Mouse (Mus musculus) Muller cell, postnatal 12 days (primary cell): ENCODE results near the gene Nab1.

Experiments
- DNase-seq: peaks from one replicate; pipeline ENCODE4 v3.0.0-alpha.2; 2015; ENCODE audit errors: inconsistent ontology term

The Nab1 gene

GRCm38 (mm10) chr1:52470811-52471489 is 29.5 kb downstream of the Nab1 start:
- DNase-seq, result peak; percentile 34

- DNase-seq, result no peak
These were observed 30.2 kb downstream of the Nab1 start for GRCm38 (mm10) chr1:52470326-52470725.

- DNase-seq, result no peak
These were observed 33.9 kb downstream of the Nab1 start for GRCm38 (mm10) chr1:52466518-52467120.

GRCm38 (mm10) chr1:52465830-52466229 is 34.6 kb downstream of the Nab1 start:
- DNase-seq, result no peak

DNA sequence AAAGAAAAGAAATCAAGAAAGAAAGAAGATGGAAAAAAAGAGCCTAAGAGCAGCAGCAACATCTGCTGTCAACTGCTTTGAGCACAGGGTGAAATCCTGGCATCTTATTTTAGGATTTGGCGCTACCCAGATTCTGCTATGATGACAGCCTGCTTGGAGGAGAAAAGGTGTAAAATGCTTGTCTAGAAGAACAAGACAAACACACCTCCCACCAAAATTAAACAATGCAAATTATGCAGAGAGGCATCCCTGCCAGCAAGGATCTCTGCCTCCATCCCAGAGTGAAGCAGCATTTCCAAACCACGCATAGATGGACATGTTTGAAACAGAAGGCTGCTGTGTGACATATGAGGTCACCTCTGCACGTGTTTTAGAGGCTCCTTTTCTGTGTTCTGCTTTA is 35.2 kb downstream of the Nab1 start:
- no peak for DNase-seq

DNA sequence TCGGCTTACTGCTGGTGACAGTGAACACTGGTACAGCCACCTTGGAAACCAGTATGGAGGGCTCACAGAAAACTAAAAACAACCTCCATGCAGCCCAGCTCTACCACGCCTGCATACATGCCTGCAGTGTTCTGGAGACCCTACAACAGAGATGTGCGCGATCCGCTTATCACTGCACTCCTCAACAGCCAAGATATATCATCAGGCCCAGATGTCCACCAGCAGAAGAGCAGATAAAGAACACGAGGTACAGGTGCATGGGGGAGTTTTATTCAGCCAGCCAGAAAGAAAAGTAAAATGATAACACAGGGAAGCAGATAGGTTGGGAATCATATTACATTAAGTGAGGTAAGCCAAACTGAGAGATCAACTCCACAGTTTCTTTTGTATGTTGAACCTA is 37.2 kb downstream of the Nab1 start:
- no peak for DNase-seq

- no peak for DNase-seq
These were observed 43.9 kb downstream of the Nab1 start for GRCm38 (mm10) chr1:52456571-52456970.

- no peak for DNase-seq
These were observed 45.9 kb downstream of the Nab1 start for GRCm38 (mm10) chr1:52454509-52455001.

DNA sequence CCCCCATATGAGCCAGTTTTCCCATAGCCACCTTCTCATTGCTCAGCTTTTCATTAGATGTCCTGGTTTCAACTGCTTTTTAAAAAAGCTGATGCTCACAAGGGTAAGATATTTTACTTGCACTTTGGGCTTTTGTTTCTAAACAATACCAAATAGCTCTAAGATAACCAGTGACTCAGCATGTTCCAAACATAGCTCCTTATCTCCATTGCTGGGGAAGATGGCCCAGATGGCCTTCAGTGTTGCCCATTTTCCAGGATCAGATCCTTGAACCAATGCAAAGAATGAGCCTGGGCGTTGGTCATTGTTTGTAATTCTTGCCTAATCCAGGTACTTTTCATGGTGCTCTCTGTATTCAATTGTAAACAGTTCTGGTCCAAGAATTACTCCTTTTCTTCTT is 49.1 kb downstream of the Nab1 start:
- DNase-seq, result no peak

GRCm38 (mm10) chr1:52435856-52436255 is 64.6 kb downstream of the Nab1 start:
- DNase-seq, result no peak

DNA sequence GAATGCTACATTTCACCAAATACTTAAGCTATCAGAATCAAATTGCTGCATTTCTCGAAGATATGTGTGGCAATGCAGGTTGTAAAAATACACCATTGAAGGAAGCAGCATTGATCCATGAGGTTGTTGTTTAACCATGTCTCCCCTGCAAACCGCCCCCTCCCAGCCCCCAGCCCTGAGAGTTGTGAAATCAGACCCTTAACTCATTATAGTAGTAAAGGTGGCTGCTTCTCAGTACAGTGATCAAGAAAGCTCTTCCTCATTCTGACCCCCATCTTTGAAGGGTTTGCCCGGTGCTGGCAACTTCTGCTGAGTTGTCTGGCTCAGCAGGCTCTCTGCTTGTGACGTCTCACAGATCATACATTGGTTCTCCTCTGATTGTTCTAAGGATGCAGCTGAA is 66.4 kb downstream of the Nab1 start:
- DNase-seq, result no peak

- no peak for DNase-seq
These were observed 68.7 kb downstream of the Nab1 start for GRCm38 (mm10) chr1:52431806-52432205.

- no peak for DNase-seq
These were observed 69.9 kb downstream of the Nab1 start for GRCm38 (mm10) chr1:52430606-52431005.

- peak; percentile 32 for DNase-seq
These were observed 70.4 kb downstream of the Nab1 start for GRCm38 (mm10) chr1:52430116-52430515.

GRCm38 (mm10) chr1:52427841-52428464 is 72.5 kb downstream of the Nab1 start:
- DNase-seq, result no peak

DNA sequence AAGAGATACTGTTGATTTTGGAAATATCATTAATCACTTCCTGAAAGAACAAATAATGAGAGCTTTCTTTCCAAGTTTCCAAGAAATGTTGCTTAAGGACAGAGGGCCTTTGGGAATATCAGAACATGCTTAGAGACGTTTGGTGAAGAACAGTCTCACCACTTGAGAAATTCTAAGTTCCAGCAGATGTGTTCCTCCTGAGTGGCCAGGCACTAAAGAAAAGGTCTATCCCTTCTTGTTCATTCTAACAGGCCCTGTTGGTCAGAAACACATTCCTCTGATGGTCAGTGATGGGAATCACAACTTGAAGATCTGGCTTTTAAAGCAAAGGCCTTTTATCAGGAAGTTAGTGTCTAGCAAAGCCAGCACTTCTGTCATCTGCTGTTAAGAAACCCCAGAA is 76.6 kb downstream of the Nab1 start:
- DNase-seq, result no peak

DNA sequence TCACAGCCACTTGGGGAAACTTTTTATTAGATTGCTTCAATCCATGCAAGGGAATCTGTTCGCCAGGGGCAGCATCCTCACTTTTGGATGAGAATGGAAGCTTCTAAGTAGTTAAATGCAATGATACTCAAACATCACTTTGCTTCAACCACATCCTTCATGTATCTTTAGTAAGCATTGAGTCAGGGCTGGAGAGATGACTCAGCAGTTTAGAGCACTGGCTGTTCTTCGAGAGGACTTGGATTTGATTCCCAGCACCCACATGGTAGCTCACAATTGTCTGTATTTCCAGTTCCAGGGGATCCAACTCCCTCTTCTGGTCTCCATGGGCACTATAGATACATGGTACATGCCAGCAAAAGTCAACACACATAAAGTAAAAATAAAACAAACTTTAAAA is 77.4 kb downstream of the Nab1 start:
- no peak for DNase-seq

DNA sequence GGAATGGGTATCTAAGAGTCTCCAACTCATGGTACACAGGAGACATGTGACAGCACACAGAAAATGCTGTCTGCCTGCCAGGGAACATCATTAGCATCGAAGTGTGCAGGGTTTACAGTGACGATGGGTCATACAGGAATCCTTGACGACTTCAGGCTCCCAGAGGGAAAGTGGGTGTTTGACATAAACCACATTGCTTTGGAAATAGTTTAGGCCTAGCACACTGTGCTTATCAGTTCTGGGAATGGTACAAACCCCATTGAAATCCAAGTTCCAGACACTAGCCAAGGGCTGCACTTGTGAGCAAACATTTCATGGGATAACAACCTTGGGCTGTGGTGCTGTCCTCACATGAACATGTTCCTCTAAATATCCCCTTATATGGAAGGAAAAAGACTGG is 78.3 kb downstream of the Nab1 start:
- no peak for DNase-seq

DNA sequence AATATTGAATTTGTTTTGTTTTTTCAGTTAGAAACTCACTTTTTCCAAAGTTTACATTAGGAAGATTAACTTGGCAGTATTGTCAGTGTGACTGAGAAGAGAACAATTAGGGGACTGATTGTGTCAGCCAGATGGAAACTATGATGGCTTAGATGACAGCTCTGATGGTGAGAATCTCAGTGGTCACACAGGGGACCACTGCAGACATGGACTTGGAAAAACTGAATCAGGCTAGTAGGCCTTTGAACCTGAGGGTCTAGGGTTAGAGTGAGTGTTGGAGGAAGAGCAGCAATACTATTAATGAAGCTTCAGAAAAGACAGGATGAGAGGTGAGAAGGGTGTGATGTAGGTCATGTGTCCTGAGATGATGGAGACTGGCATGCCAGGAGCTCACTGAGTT is 78.9 kb downstream of the Nab1 start:
- no peak for DNase-seq

DNA sequence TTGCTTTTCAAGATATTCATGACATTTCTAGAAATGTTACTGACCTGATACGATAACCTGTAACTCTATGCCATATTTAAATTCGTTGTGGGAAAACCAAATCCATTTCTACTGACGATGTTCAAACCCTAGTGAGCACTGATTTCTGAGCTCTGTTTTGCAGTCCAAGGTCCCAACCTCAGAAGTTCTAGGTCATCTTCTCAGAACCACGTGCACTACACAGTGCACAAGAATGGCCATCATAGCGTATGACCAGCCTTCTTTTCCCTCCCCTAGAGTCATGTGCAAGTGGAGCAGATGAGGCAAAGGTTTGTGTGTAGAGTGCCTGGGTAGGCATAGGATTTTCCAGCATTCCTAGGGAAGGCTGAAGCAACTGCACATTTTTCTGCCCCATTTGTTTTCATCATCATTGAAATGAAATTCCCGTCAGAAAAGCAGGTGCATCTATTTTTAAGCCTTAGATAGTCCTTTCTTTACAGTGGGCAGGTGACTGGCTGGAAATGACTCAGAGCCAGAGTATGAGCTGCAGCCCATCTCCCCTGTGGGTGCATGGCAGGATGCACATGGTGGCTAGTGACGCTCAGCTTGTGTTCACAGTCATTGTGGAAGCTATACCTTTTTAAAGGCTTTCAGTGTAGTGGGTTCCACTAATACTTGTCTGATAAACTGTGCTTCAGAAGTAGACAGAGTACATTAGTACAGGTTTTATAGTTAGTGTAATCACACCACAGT is 81.2 kb downstream of the Nab1 start:
- no peak for DNase-seq
